Mouse (Mus musculus) kidney, postnatal 0 days (tissue): Measurements from ENCODE around the gene Vwa8. TPM values are rescaled to one million over a fixed set of nuclear protein-coding genes. Genes with fewer than 3 reads are reported as not detected.

ENCODE experiments used
- ATAC-seq: fragments of 200-750 bp; cut with Nextera tagmentation; replicated peaks from 2 replicates; pipeline ENCODE4 v1.8.0; 2017; ENCODE audit warnings: low read depth, moderate number of reproducible peaks, moderate TSS enrichment, moderate library complexity; ENCODE audit not compliant: low FRiP score
- DNase-seq: peaks from one replicate; pipeline ENCODE4 v3.0.0-alpha.2; 2016; ENCODE audit warnings: low spot score
- H3K27ac ChIP-seq: fragments of 300-500 bp; sonication (generic); 2 replicates; pipeline ENCODE4 v1.5.1; 2014; ENCODE audit warnings: mild to moderate bottlenecking
- H3K27me3 ChIP-seq: fragments of 300-500 bp; sonication (generic); 2 replicates; pipeline ENCODE4 v1.6.1; 2014; ENCODE audit warnings: low read length, mixed read lengths; ENCODE audit not compliant: insufficient read depth
- H3K36me3 ChIP-seq: fragments of 300-500 bp; sonication (generic); 2 replicates; pipeline ENCODE4 v1.6.1; 2014; ENCODE audit warnings: low read length, mixed read lengths; ENCODE audit not compliant: insufficient read depth
- H3K4me1 ChIP-seq: fragments of 300-500 bp; sonication (generic); replicated peaks from 2 replicates; pipeline ENCODE4 v1.6.1; 2014; ENCODE audit warnings: antibody characterized with exemption, low read length, mixed read lengths; ENCODE audit not compliant: insufficient read depth
- H3K4me2 ChIP-seq: fragments of 300-500 bp; sonication (generic); 2 replicates; pipeline ENCODE4 v1.6.1; 2014; ENCODE audit warnings: mild to moderate bottlenecking, low read length, moderate library complexity, mixed read lengths
- H3K4me3 ChIP-seq: fragments of 300-500 bp; sonication (generic); replicated peaks from 2 replicates; pipeline ENCODE4 v1.5.1; 2014; ENCODE audit warnings: low read depth, low read length
- H3K9ac ChIP-seq: fragments of 300-500 bp; sonication (generic); 2 replicates; pipeline ENCODE4 v1.6.1; 2014; ENCODE audit warnings: low read depth, low read length
- H3K9me3 ChIP-seq: fragments of 300-500 bp; sonication (generic); replicated peaks from 2 replicates; pipeline ENCODE4 v1.6.1; 2016; ENCODE audit warnings: low read length, inconsistent platforms, mixed read lengths
- CTCF ChIP-seq: IDR thresholded peaks from 2 replicates; pipeline ENCODE4 v1.5.1; 2016; ENCODE audit warnings: antibody characterized with exemption, low read depth, mild to moderate bottlenecking, moderate library complexity
- WGBS: fragments of 180-500 bp; shearing (Covaris S2); extraction: QIAGEN DNeasy Blood & Tissue Kit; methylation state at CpG from one replicate; pipeline ENCODE4 v1.1.7; 2014; 5-methylcytosine and 5-hydroxymethylcytosine counted together
- polyA plus RNA-seq: library from polyadenylated mRNA; unstranded; fragments of >200 nt; fragmentation: Nextera tagmentation; extraction: Ambion mirVana; gene quantifications from 2 replicates; pipeline ENCODE4 v1.2.1, GENCODE M21; 2015

Gene Vwa8
- polyA plus RNA-seq, 1 experiment from 2014 or later: 18.2 TPM

DNA sequence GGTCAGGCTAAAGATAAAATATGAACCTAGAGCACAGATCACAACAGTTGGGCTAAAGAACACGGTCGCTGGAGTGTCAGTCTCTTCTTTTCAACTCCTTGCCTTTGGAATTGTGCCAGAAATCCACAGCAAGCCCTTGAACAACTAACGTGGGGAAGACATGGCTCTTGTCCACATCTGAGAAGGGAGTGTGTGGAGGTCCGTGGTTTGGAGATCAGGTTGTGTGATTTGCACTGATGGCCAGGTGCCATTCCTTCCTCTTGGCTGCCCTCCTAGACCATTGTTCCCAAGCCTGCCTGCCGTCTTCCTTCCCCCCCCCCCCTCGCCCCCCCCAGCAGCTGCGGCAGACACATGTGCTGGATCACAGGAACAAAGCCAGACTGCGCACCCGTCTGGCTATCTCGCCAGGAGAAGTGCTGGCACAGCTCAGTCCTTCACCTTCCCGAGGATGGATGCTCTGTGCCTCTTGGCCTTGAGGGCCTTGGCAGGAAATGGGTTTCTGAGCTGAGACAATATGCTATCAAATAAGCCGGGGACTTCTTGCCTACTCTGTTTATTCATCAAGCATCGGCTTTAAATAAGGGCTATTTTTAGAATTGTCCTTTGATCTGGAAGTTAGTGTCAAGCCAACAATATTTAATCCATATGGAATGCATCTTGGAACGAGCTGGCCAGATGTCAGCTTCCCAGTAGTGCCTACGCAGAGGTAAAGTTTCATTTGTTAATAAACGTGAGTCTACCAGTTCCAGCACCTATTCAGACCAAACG, 308.8 kb downstream of the Vwa8 start:
- Histone ChIP-seq H3K36me3 (no peaks in the 10 kb centered on the region), H3K4me3 (no peak overlapping the region), H3K4me1 (peaks cover 16% of the 10 kb centered on the region), H3K4me2 (peak overlapping the region; percentile 10; the same call in 1 of the 2 replicates), H3K27ac (peak overlapping the region; percentile 73), H3K9ac (no peak overlapping the region), H3K27me3 (no peaks in the 10 kb centered on the region), H3K9me3 (no peaks in the 10 kb centered on the region)
- no peak for TF ChIP-seq CTCF
- DNase-seq: peak; percentile 74
- 20% methylated on average over 15 of the region's 17 CpGs for whole genome bisulfite sequencing
- peak; percentile 64 for ATAC-seq

DNA sequence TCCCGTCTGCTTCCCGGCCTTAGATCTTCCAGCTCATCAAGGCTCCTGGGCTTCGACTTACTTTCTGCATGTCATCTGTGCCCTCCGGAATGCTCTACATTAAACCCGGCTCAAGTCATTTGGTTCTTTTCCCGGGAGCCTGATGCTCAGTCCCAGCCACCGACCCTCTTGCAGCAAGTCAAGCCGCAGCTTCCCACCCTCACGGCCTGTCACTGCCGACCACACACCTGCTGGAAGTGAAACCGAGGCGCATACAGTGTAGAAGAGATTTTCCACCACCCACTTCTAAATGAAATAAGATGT, 309.3 kb downstream of the Vwa8 start:
- H3K9ac ChIP-seq: no peak overlapping the region
- WGBS: 46% methylated on average over 12 of the region's 12 CpGs
- DNase-seq (no peak), ATAC-seq (no peak)
- H3K27me3 ChIP-seq: no peaks in the 10 kb centered on the region
- peaks cover 16% of the 10 kb centered on the region for H3K4me1 ChIP-seq
- H3K27ac ChIP-seq: peak overlapping the region; percentile 73
- H3K9me3 ChIP-seq: no peaks in the 10 kb centered on the region
- peak overlapping the region; percentile 10; the same call in 1 of the 2 replicates for H3K4me2 ChIP-seq
- no peak for TF ChIP-seq CTCF
- H3K4me3 ChIP-seq: no peak overlapping the region
- H3K36me3 ChIP-seq: no peaks in the 10 kb centered on the region

DNA sequence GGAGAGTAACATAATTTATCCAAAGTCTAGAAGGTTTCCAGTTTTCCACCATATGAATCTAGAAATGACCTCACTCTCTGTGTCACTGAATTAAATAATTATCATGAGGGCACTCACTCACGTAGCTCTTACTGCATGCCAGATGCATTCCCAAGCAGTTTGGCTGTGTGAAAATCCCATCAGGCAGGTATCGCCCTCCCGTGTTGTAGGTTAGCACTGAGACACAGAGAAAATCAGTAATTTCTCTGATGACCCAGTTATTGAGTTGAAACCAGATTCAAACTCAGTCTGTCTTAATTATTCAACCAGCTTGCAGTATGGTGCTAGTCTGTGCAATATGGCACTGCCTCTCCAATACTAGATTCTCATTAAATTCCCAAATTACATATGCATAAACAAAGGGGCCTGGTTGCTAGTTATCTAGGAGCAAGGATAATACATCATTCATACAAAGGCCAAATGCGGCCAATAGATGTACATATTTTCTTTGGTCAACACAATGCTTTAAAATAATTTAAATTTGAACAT, 309.9 kb downstream of the Vwa8 start:
- DNase-seq: no peak
- no peak for TF ChIP-seq CTCF
- 76% methylated on average over 4 of the region's 4 CpGs for WGBS
- no peak for ATAC-seq
- Histone ChIP-seq H3K27me3 (no peaks in the 10 kb centered on the region), H3K9me3 (no peaks in the 10 kb centered on the region), H3K27ac (peak overlapping the region; percentile 73; the same call in 1 of the 2 replicates), H3K36me3 (no peaks in the 10 kb centered on the region), H3K4me3 (no peak overlapping the region), H3K4me1 (peaks cover 16% of the 10 kb centered on the region), H3K9ac (no peak overlapping the region), H3K4me2 (no peak overlapping the region)

DNA sequence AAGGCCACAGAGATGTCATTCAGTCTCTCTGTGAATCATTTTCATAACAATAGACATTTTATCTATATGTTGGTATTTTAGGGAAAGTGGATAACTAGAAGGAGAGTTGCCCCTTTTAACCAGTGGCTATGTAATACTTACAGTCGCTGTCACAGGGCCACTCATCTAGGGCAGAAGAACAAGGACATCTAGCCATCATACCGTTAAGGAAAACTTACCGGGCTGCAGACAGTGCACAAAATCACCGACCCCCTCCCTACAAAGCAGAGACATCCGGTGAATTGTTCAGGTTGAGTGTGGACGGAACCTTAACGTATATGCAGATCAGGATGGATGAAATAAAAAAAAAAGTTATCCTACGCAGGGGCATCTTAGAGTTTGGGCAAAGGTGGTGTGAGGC, 310.6 kb downstream of the Vwa8 start:
- TF ChIP-seq CTCF: no peak
- DNase-seq (no peak), ATAC-seq (no peak)
- no peak overlapping the region for H3K4me3 ChIP-seq
- no peak overlapping the region for H3K9ac ChIP-seq
- H3K4me2 ChIP-seq: no peak overlapping the region
- no peaks in the 10 kb centered on the region for H3K27me3 ChIP-seq
- H3K4me1 ChIP-seq: peaks cover 16% of the 10 kb centered on the region
- H3K36me3 ChIP-seq: no peaks in the 10 kb centered on the region
- no peaks in the 10 kb centered on the region for H3K9me3 ChIP-seq
- WGBS: 93% methylated on average over 8 of the region's 8 CpGs
- no peak overlapping the region for H3K27ac ChIP-seq

DNA sequence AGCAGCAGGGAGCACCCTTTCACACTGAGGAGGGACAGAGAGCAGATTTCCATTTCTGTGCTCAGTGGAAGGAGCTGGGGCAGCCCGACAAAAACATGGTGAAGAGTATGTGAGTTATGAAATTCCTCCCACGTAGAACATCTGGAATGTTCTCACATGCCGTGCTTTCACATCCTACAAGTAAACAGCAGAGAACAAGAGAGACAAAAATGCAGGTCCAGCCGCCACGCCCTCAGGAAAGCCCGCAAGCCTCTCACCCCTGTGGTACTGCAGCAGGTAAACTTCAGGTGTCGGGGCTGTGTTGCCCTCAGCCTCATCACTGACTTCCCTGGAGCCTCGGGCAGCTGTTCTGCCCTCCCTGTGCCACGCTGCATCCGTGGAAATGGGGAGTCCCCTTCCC, 311.6 kb downstream of the Vwa8 start:
- Histone ChIP-seq H3K4me1 (peaks cover 16% of the 10 kb centered on the region), H3K36me3 (no peaks in the 10 kb centered on the region), H3K9me3 (no peaks in the 10 kb centered on the region), H3K27ac (no peak overlapping the region), H3K4me3 (no peak overlapping the region), H3K27me3 (no peaks in the 10 kb centered on the region), H3K4me2 (no peak overlapping the region), H3K9ac (no peak overlapping the region)
- DNase-seq: no peak
- no peak for ATAC-seq
- WGBS: 69% methylated on average over 10 of the region's 10 CpGs
- no peak for TF ChIP-seq CTCF

DNA sequence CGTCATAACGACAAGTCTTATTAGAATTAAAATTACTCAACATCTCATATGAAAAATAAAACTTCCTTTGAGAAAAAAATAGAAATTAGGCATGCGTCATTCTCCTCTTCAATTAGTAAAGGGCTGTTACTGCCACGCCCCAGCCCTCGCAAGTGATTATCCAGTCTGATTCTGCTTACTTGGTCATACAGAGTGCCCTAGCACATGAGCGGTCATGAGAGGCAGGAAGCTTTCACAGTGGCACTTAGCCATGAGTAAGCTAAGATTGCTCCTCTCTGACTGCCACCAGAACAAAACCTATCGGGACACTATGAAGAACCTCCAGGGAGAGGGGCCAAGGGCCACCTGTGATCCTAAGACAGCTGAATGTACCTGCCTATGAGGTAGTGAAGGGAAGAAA, 312.1 kb downstream of the Vwa8 start:
- Histone ChIP-seq H3K4me2 (no peak overlapping the region), H3K36me3 (no peaks in the 10 kb centered on the region), H3K4me3 (no peak overlapping the region), H3K27me3 (no peaks in the 10 kb centered on the region), H3K4me1 (peaks cover 16% of the 10 kb centered on the region), H3K9me3 (no peaks in the 10 kb centered on the region), H3K9ac (no peak overlapping the region), H3K27ac (no peak overlapping the region)
- ATAC-seq: no peak
- TF ChIP-seq CTCF: no peak
- 78% methylated on average over 7 of the region's 7 CpGs for WGBS
- DNase-seq: no peak

DNA sequence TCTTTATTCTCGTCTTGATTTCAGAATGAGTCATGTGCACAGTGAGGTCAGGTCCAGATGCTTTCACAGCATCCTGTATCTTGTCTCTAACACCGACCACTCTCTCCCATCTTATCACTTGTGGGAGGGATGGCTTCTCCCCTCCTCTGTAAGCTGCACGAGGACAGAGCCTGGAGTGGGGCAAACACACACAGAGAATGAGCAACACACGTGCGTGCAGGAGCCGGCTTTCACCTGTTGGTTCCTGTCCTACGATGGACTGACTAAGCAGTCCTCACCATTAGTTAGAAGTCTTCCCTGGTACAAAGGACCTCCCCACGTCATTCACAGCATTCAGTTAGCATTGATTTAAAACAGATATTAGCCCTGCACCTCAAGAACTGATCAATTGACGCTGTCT, 312.9 kb downstream of the Vwa8 start:
- WGBS: 75% methylated on average over 9 of the region's 9 CpGs
- no peak overlapping the region for H3K4me2 ChIP-seq

More for the DNA sequence above, 312.9 kb downstream of the Vwa8 start:
- no peak for ATAC-seq
- Histone ChIP-seq H3K36me3 (no peaks in the 10 kb centered on the region), H3K4me1 (peaks cover 16% of the 10 kb centered on the region), H3K27ac (no peak overlapping the region), H3K4me3 (no peak overlapping the region), H3K9me3 (no peaks in the 10 kb centered on the region), H3K9ac (no peak overlapping the region), H3K27me3 (no peaks in the 10 kb centered on the region)
- DNase-seq: no peak
- no peak for TF ChIP-seq CTCF
